Mouse (Mus musculus): ENCODE measurements around the gene Btf3l4. TPM values are rescaled to one million over a fixed set of nuclear protein-coding genes. Genes with fewer than 3 reads are reported as not detected.

Gene Btf3l4
- 249 and 251 TPM in 2 replicates for polyA plus RNA-seq (2014; fragmentation: Nextera tagmentation; extraction: Ambion mirVana)

DNA sequence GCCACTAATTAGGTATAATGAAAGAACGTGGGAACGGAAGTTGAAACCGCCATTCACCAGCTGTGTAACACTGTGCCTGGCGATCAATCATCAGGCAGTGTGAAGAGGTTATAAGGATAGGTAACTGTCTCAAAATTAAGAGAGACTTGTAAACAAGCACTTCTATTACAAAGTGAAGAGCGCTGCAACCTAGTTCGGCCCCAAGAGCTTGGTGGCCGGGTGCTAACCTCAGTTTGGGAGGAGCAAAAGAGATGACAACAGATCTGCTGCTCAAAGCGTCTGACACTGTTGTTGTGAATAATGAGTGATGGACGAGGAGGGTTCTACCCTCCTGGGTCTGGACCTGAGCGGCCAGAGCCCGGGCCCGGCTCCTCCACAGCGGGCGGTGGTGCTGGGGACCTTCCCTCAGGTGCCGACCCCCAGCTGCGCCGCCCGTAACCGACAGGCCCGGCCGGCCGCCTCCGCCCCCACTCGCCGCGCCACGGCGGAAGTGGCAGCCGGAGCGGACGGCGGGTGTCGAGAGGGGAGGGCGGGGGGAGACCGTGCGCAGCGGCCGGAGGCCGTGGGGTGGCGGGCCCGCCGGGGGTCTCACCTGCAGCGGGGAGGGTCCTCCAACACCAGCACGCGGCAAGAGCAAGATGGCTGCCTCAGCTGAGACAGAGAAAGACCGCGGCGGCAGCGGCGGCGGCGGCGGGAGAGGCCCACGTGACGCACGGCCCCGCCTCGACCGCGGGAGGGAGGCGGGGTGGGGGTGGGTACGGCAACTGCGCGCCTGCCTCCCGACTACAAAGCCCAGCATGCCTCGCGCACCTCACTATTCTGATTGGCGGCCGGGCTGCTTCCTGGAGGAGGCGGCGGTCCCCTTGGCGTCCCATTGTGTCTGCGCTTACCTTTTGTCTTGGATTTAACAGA is at the start of gene Btf3l4:
Gene Btf3l4, minus strand, starts transcription at position 699 of the 912 bp plus-strand sequence.
- under 1% methylated on average over 71 of the region's 73 CpGs for WGBS
- H3K36me3 ChIP-seq (ENCODE audit: control insufficient read depth, insufficient read depth, low read length): peaks cover 7% of the 10 kb centered on the region; the same call in 1 of the 2 replicates
- peak within 1 kb of the TSS; percentile 95 for H3K4me3 ChIP-seq (ENCODE audit: low read depth, low read length)
- ATAC-seq (ENCODE audit: insufficient number of reproducible peaks, low FRiP score, low TSS enrichment, low read depth) (peak; percentile 94), DNase-seq (ENCODE audit: low spot score) (peak; percentile 97)
- peak within 1 kb of the TSS; percentile 85 for H3K4me2 ChIP-seq (ENCODE audit: low read depth, severe bottlenecking)
- H3K27ac ChIP-seq (replicated peaks; ENCODE audit: low read depth, low read length): peak within 1 kb of the TSS; percentile 98
- H3K9ac ChIP-seq (ENCODE audit: low read length): peak within 1 kb of the TSS; percentile 94
- H3K9me3 ChIP-seq (ENCODE audit: control insufficient read depth, low read length): no peaks in the 10 kb centered on the region
- H3K27me3 ChIP-seq (ENCODE audit: control insufficient read depth, insufficient read depth, low read length): no peaks in the 10 kb centered on the region
- H3K4me1 ChIP-seq (ENCODE audit: control insufficient read depth, insufficient read depth, low read length): peaks cover 8% of the 10 kb centered on the region

DNA sequence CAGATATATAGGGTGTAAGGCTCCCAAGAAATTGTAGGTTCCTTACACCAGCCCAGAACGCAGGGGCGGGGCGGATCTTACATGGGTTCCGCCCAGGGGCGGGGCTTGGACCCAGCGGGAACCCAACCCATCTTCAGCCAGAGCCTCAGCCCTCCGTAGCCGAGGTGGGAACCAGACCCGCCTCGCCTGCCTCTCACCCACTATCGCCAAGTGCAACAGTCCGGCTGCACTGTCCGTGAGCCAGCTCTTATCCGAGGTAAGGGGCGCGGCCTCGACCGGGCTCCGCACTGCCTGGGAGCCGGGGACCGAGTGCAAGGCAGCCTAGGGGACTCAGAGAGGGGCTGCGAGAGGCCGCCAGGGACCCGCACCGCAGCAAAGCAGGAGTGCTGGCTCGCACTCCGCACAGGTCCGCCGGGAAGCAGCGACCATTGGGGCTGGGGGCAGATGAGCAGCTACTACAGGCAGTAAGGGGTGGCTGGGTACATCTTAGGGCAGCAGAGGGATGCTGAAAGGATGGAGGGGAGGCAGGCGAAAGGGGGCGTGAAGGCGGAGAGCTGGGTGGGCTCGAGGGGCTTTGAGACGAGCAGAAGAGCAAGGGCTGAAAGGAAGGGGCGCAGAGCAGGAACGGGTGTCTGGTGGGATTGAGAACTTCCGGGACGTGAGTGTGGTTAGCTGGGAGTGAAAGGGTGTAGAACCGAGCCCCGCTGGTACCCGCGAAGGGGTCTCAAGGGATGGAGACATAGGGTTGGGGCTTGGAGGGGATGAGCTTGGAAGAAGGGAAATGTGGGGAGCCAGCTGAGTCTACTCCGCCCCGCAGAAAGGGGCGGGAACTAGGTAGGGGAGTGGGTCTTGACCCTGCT is 45.8 kb upstream of the Btf3l4 start, which contains the start of gene Rab3b:
Gene Rab3b, plus strand, starts transcription at position 101 of the 860 bp plus-strand sequence.
- Histone ChIP-seq H3K36me3 (ENCODE audit: control insufficient read depth, insufficient read depth, low read length) (no peaks in the 10 kb centered on the region), H3K4me1 (ENCODE audit: control insufficient read depth, insufficient read depth, low read length) (no peaks in the 10 kb centered on the region), H3K4me3 (ENCODE audit: low read depth, low read length) (peak within 1 kb of the TSS; percentile 58), H3K27me3 (ENCODE audit: control insufficient read depth, insufficient read depth, low read length) (no peaks in the 10 kb centered on the region), H3K27ac (replicated peaks; ENCODE audit: low read depth, low read length) (no peak within 1 kb of the TSS), H3K9ac (ENCODE audit: low read length) (peak within 1 kb of the TSS; percentile 60), H3K9me3 (ENCODE audit: control insufficient read depth, low read length) (no peaks in the 10 kb centered on the region), H3K4me2 (ENCODE audit: low read depth, severe bottlenecking) (peak within 1 kb of the TSS; percentile 99)
- ATAC-seq (ENCODE audit: insufficient number of reproducible peaks, low FRiP score, low TSS enrichment, low read depth): peak; percentile 85
- under 1% methylated on average over 46 of the region's 46 CpGs for WGBS
- peak; percentile 76 for DNase-seq (ENCODE audit: low spot score)

DNA sequence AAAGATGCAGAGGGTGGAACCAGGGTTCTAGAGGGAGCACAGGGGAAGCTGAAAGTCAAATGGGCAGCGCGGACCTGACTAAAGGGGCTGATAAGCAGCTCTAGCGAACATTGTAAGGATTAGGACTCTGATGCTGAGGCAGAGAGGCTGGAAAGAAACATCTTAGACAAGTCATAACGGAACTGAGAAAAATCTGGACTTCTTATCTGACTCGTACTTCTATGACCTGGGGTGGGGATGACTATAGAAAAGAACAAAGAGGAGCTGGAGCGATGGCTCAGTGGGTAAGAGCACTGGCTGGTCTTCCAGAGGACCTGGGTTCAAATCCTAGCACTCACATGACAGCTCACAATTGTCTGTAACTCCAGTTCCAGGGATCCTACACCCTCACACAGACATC is 44.5 kb upstream of the Btf3l4 start:
- Histone ChIP-seq H3K27me3 (ENCODE audit: control insufficient read depth, insufficient read depth, low read length) (no peaks in the 10 kb centered on the region), H3K4me1 (ENCODE audit: control insufficient read depth, insufficient read depth, low read length) (no peaks in the 10 kb centered on the region), H3K4me2 (ENCODE audit: low read depth, severe bottlenecking) (no peak overlapping the region), H3K9ac (ENCODE audit: low read length) (no peak overlapping the region), H3K4me3 (ENCODE audit: low read depth, low read length) (no peak overlapping the region), H3K27ac (replicated peaks; ENCODE audit: low read depth, low read length) (no peak overlapping the region), H3K36me3 (ENCODE audit: control insufficient read depth, insufficient read depth, low read length) (no peaks in the 10 kb centered on the region), H3K9me3 (ENCODE audit: control insufficient read depth, low read length) (no peaks in the 10 kb centered on the region)
- ATAC-seq (ENCODE audit: insufficient number of reproducible peaks, low FRiP score, low TSS enrichment, low read depth) (no peak), DNase-seq (ENCODE audit: low spot score) (no peak)
- WGBS: 76% methylated on average over 6 of the region's 6 CpGs

DNA sequence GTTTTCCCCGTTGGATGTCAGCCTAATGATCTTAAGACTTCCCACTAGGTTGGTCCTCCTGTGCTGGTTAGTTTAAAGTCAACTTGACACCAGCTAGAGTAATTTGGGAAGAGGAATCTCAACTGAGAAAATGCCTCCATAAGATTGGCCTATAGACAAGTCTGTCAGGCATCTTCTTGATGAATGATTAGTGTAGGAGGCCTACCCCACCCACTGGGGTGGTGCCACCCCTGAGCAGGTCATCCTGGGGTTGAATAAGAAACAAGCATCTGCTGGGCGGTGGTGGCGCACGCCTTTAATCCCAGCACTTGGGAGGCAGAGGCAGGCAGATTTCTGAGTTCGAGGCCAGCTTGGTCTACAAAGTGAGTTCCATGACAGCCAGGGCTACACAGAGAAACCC is 40.3 kb upstream of the Btf3l4 start:
- Histone ChIP-seq H3K4me1 (ENCODE audit: control insufficient read depth, insufficient read depth, low read length) (no peaks in the 10 kb centered on the region), H3K4me2 (ENCODE audit: low read depth, severe bottlenecking) (no peak overlapping the region), H3K9ac (ENCODE audit: low read length) (no peak overlapping the region), H3K36me3 (ENCODE audit: control insufficient read depth, insufficient read depth, low read length) (no peaks in the 10 kb centered on the region), H3K27me3 (ENCODE audit: control insufficient read depth, insufficient read depth, low read length) (no peaks in the 10 kb centered on the region), H3K9me3 (ENCODE audit: control insufficient read depth, low read length) (no peaks in the 10 kb centered on the region), H3K27ac (replicated peaks; ENCODE audit: low read depth, low read length) (no peak overlapping the region), H3K4me3 (ENCODE audit: low read depth, low read length) (no peak overlapping the region)
- ATAC-seq (ENCODE audit: insufficient number of reproducible peaks, low FRiP score, low TSS enrichment, low read depth) (no peak), DNase-seq (ENCODE audit: low spot score) (no peak)
- 87% methylated on average over 5 of the region's 5 CpGs for WGBS

DNA sequence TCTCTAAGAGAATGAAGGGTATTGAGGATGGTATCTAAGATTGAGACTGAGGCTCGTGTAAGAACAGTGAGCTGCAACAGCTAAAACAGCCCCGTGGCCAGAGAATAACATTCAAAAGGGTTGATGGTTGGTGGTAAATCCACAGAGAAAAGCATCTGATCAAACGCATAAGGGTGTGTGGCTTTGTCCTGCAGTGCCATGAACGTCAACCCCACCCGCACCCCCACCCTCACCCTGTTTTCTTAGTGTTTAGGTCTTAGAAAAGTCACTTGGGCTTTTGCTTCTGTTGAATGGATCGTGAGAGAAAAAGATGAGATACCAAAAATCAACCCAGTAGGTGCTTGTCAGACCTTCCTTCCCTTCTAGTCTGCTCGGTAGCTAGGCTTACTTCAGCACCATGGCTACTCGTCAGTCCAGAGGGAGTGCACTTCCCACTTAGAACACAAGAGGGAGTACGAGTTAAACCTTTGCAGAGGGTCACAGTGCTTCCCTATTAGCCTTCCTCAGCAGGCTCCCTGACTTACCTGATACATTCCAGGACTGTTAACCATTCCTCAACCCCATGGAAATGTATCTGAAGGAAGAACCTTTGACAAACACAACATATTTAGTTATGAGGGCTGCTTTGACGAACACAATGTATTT is 36.4 kb upstream of the Btf3l4 start:
- Histone ChIP-seq H3K9ac (ENCODE audit: low read length) (no peak overlapping the region), H3K27me3 (ENCODE audit: control insufficient read depth, insufficient read depth, low read length) (no peaks in the 10 kb centered on the region), H3K4me2 (ENCODE audit: low read depth, severe bottlenecking) (no peak overlapping the region), H3K27ac (replicated peaks; ENCODE audit: low read depth, low read length) (no peak overlapping the region), H3K4me1 (ENCODE audit: control insufficient read depth, insufficient read depth, low read length) (no peaks in the 10 kb centered on the region), H3K36me3 (ENCODE audit: control insufficient read depth, insufficient read depth, low read length) (no peaks in the 10 kb centered on the region), H3K4me3 (ENCODE audit: low read depth, low read length) (no peak overlapping the region), H3K9me3 (ENCODE audit: control insufficient read depth, low read length) (no peaks in the 10 kb centered on the region)
- DNase-seq (ENCODE audit: low spot score): peak; percentile 90
- 37% methylated on average over 10 of the region's 10 CpGs for WGBS
- ATAC-seq (ENCODE audit: insufficient number of reproducible peaks, low FRiP score, low TSS enrichment, low read depth): peak; percentile 75; the same call in 1 of the 2 replicates

DNA sequence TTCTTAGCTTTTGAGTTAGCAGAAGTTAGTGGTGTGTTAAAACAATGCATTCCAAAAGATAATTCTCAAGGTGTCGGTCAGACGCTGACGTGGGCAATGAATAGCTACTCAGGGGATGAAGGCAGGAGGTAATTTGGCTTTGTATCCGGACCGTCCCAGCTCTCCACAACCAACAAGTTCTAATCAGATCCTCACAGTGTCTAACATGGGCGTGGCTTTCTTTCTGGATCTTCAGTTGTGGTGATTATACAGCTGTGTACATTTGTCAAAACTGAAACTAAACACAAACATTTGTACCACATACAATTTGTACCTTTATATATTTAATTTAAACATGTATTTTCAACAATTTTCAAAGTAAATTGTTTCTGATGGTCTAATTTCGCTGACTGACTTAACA is 33.4 kb upstream of the Btf3l4 start:
- ATAC-seq (ENCODE audit: insufficient number of reproducible peaks, low FRiP score, low TSS enrichment, low read depth): no peak

DNA sequence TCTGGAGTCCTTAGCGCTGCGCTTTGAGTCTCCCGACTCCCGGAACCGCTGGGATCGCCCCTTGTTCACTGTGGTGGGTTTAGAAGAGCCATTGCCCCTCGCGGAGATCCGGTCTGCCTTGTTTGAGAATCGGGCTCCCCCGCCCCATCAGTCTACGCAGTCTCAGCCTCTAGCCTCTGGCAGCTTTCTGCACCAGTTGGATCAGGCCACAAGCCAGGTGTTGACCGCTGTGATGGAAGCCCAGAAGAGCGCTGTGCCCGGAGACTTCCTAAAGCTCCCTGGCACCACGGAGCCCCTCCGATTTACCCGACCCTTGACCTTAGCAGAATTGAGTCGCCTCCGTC is 15.1 kb upstream of the Btf3l4 start, which contains the start of gene A730015C16Rik:
Gene A730015C16Rik, minus strand, starts transcription at position 115 of the 344 bp plus-strand sequence.
- DNase-seq (ENCODE audit: low spot score): peak; percentile 40
- WGBS: 10% methylated on average over 20 of the region's 20 CpGs
- no peaks in the 10 kb centered on the region for H3K27me3 ChIP-seq (ENCODE audit: control insufficient read depth, insufficient read depth, low read length)
- peak within 1 kb of the TSS; percentile 97 for H3K4me2 ChIP-seq (ENCODE audit: low read depth, severe bottlenecking)
- peak within 1 kb of the TSS; percentile 88 for H3K27ac ChIP-seq (replicated peaks; ENCODE audit: low read depth, low read length)
- H3K36me3 ChIP-seq (ENCODE audit: control insufficient read depth, insufficient read depth, low read length): no peaks in the 10 kb centered on the region; the same call in 1 of the 2 replicates
- no peak for ATAC-seq (ENCODE audit: insufficient number of reproducible peaks, low FRiP score, low TSS enrichment, low read depth)
- no peaks in the 10 kb centered on the region for H3K9me3 ChIP-seq (ENCODE audit: control insufficient read depth, low read length)
- H3K9ac ChIP-seq (ENCODE audit: low read length): peak within 1 kb of the TSS; percentile 84
- H3K4me3 ChIP-seq (ENCODE audit: low read depth, low read length): peak within 1 kb of the TSS; percentile 93
- peaks cover 8% of the 10 kb centered on the region; the same call in 1 of the 2 replicates for H3K4me1 ChIP-seq (ENCODE audit: control insufficient read depth, insufficient read depth, low read length)

More for the DNA sequence above, 33.4 kb upstream of the Btf3l4 start:
- Histone ChIP-seq H3K4me3 (ENCODE audit: low read depth, low read length) (no peak overlapping the region), H3K36me3 (ENCODE audit: control insufficient read depth, insufficient read depth, low read length) (no peaks in the 10 kb centered on the region), H3K9me3 (ENCODE audit: control insufficient read depth, low read length) (no peaks in the 10 kb centered on the region), H3K9ac (ENCODE audit: low read length) (no peak overlapping the region), H3K27me3 (ENCODE audit: control insufficient read depth, insufficient read depth, low read length) (no peaks in the 10 kb centered on the region), H3K4me1 (ENCODE audit: control insufficient read depth, insufficient read depth, low read length) (no peaks in the 10 kb centered on the region), H3K4me2 (ENCODE audit: low read depth, severe bottlenecking) (no peak overlapping the region), H3K27ac (replicated peaks; ENCODE audit: low read depth, low read length) (no peak overlapping the region)
- DNase-seq (ENCODE audit: low spot score): no peak
- 87% methylated on average over 7 of the region's 7 CpGs for whole genome bisulfite sequencing
